Mouse (Mus musculus): ENCODE measurements around the gene Apmap. TPM values are rescaled to one million over a fixed set of nuclear protein-coding genes. Genes with fewer than 3 reads are reported as not detected.

The Apmap gene
- polyA plus RNA-seq, 1 experiment from 2014 or later = 28.0 TPM

DNA sequence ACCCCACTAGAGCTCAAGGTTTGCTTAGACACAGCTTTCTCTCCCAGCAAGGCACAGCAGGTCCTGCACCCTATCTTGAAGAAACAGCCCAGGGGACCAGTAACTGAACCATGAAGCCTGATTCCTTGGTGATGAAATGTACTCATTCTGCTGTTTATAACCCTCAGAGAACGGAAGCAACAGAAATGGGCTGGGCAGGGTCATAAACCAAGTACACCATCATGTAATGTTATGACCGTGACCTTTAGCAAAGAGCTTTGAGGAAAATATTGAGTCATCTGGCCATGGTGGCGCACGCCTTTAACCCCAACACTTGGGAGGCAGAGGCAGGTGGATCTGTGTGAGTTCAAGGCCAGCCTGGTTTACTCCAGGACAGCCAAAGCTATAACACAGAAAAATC is 36.9 kb upstream of the Apmap start:
- peaks cover 57% of the 10 kb centered on the region for H3K4me1 ChIP-seq (replicated peaks)
- H3K27ac ChIP-seq (replicated peaks) = no peak overlapping the region
- H3K4me3 ChIP-seq (replicated peaks) = no peak overlapping the region
- H3K9ac ChIP-seq = no peak overlapping the region
- 73% methylated on average over 4 of the region's 4 CpGs for WGBS (ENCODE audit: insufficient replicate concordance)
- no peak overlapping the region for H3K4me2 ChIP-seq
- ATAC-seq (ENCODE audit: insufficient read depth) = no peak
- no peaks in the 10 kb centered on the region for H3K27me3 ChIP-seq
- peaks cover 38% of the 10 kb centered on the region for H3K36me3 ChIP-seq (replicated peaks)
- H3K9me3 ChIP-seq (replicated peaks) = no peaks in the 10 kb centered on the region

DNA sequence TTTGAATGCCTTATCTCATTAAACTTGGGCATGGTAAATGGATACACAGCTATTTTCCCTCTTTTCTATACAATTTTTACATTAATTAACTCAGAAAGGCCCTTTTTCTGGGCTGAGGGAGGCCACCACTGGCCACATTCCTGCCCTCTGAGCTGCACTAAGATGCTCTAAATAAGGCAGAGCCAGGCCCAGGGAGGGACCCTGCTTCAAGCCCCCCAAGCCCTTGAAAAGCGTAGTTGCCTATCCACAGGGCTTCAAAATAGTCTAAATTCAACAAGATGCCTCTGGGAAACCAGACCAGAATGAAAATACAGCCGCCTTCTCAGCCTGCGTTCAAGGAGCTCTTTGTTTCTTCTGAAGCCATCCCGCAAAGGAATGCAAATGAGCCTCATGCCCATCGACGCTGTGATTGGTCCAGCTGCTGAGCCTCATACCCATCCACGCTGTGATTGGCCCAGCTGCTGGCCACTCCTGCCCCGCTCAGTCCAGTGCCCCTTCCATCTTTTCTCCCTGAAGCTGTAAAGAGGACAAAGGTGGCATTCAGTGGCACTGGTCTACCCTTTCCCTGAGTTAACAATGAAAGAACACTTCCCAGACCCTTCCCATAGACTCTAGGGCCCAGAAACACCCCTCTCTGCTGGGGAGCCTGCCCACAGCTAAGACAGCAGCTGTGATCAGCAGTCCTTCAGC is 35.5 kb upstream of the Apmap start:
- no peak overlapping the region for H3K27ac ChIP-seq (replicated peaks)
- no peak overlapping the region for H3K4me3 ChIP-seq (replicated peaks)
- no peak overlapping the region for H3K4me2 ChIP-seq
- H3K9me3 ChIP-seq (replicated peaks) = no peaks in the 10 kb centered on the region
- H3K4me1 ChIP-seq (replicated peaks) = peaks cover 57% of the 10 kb centered on the region
- WGBS (ENCODE audit: insufficient replicate concordance) = 74% methylated on average over 8 of the region's 8 CpGs
- ATAC-seq (ENCODE audit: insufficient read depth) = peak; percentile 47; the same call in 1 of the 2 replicates
- peaks cover 50% of the 10 kb centered on the region for H3K36me3 ChIP-seq (replicated peaks)
- no peaks in the 10 kb centered on the region for H3K27me3 ChIP-seq
- no peak overlapping the region for H3K9ac ChIP-seq

DNA sequence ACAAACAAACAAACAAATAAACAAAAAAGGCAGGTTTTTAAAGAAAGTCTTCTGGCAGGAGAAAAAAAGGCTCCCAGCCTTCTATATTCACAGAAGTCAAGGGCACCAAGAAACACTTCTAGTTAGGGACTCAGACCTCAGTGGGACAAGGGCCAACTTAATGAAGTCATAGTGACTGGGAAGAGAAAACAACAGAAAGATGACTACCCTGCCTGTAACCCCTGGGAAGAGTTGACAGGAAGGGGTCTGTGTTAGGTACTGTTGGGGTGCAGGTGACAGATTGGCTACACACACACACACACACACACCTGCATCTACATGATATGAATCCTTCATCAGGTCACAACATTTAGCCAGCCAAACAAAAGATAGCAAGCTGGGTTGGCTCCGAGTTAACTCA is 34.8 kb upstream of the Apmap start:
- no peaks in the 10 kb centered on the region for H3K27me3 ChIP-seq
- ATAC-seq (ENCODE audit: insufficient read depth) = no peak
- no peak overlapping the region for H3K9ac ChIP-seq
- peaks cover 59% of the 10 kb centered on the region for H3K4me1 ChIP-seq (replicated peaks)
- 59% methylated on average over 1 of the region's 1 CpGs for WGBS (ENCODE audit: insufficient replicate concordance)
- H3K4me3 ChIP-seq (replicated peaks) = no peak overlapping the region
- H3K27ac ChIP-seq (replicated peaks) = no peak overlapping the region
- H3K36me3 ChIP-seq (replicated peaks) = peaks cover 57% of the 10 kb centered on the region
- no peak overlapping the region for H3K4me2 ChIP-seq
- no peaks in the 10 kb centered on the region for H3K9me3 ChIP-seq (replicated peaks)

DNA sequence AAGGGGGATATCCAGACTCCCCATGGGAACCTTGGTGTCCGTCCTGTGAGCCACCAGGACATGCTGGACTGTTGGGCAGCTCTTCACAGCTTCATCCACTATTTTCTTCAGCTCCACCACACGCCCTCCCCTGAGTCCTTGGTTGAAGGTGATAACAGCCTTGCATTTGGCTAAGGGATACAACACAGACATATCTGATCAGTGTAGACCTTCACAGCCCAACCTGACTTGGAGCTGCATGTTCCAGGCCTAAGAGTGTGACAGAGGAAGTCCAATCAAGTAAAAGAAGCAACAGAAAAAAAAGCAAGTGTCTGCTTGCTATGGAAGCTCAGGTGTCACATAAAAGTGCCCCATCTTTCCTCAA is 30.0 kb upstream of the Apmap start:
- whole genome bisulfite sequencing (ENCODE audit: insufficient replicate concordance) = 30% methylated on average over 2 of the region's 2 CpGs
- peak overlapping the region; percentile 39; the same call in 1 of the 2 replicates for H3K27ac ChIP-seq (replicated peaks)
- peak; percentile 76 for ATAC-seq (ENCODE audit: insufficient read depth)

DNA sequence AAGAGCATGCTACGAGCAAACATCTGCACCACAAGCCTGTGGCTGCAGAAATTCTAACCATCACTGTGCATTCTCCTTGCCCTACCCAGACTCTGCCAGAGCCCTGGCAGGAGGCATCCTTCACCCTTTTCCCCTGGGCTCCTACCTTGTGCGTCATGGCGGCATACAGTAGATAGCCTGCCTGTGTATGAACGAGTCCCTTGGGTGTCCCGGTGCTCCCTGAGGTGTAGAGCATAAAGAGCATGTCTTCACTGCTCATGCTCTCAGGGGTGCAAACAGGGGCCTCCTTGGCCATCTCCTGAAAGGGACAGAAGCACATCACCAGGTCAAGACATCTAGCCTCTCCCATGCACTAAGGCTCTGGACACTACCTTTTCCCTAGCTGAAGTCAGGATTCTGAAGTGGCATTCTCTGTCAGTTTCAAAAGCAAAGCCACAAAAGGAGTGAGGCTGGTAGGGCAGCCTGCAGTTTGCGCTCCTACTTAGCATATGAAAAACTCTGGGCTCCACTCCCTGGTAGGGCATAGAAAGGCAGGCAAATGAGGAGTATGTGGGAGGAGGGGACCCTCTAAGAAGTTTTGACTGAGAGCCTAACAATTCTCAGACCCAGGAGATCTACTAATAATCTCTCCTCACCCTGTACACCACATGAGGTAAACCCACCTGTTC is 29.5 kb upstream of the Apmap start:
- Histone ChIP-seq H3K9me3 (replicated peaks) (no peaks in the 10 kb centered on the region), H3K27ac (replicated peaks) (0 out of 2 replicates have a peak overlapping the region, but pooled peaks have one; percentile 24), H3K4me3 (replicated peaks) (no peak overlapping the region), H3K9ac (no peak overlapping the region), H3K4me2 (0 out of 2 replicates have a peak overlapping the region, but pooled peaks have one; percentile 1), H3K27me3 (no peaks in the 10 kb centered on the region), H3K36me3 (replicated peaks) (peaks cover 91% of the 10 kb centered on the region), H3K4me1 (replicated peaks) (peaks cover 34% of the 10 kb centered on the region)
- no peak for ATAC-seq (ENCODE audit: insufficient read depth)
- WGBS (ENCODE audit: insufficient replicate concordance) = 71% methylated on average over 6 of the region's 6 CpGs

More for the DNA sequence above, 30.0 kb upstream of the Apmap start:
- Histone ChIP-seq H3K4me3 (replicated peaks) (no peak overlapping the region), H3K36me3 (replicated peaks) (peaks cover 91% of the 10 kb centered on the region), H3K4me2 (0 out of 2 replicates have a peak overlapping the region, but pooled peaks have one; percentile 1), H3K9ac (no peak overlapping the region), H3K27me3 (no peaks in the 10 kb centered on the region), H3K4me1 (replicated peaks) (peaks cover 36% of the 10 kb centered on the region), H3K9me3 (replicated peaks) (no peaks in the 10 kb centered on the region)

DNA sequence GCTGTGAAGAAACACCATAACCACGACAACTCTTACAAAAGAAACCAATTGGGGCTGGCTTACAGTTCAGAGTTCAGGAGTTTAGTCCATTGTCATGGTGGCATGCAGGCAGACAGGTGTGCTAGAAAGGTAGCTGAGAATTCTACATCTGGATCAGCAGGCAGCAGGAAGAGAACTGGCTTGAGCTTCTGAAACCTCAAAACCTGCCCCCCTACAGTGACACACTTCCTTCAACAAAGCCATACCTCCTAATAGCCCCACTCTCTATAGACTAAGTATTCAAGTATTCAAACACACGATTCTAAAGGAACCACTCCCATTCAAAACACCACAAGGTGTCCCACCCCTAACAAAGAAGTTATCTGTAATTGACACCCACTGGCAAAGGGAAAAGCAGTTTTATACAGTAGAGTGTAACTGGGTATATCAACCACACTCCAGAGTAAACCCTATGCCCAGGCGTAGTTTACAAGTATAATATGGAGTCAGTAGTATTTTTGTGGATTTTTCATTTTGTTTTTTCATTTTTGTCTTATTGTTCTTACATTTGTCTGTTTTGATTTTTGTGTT is 27.6 kb upstream of the Apmap start:
- H3K36me3 ChIP-seq (replicated peaks) = peaks cover 88% of the 10 kb centered on the region
- peak; percentile 74 for ATAC-seq (ENCODE audit: insufficient read depth)
- no peak overlapping the region for H3K9ac ChIP-seq
- no peaks in the 10 kb centered on the region for H3K27me3 ChIP-seq
- H3K9me3 ChIP-seq (replicated peaks) = no peaks in the 10 kb centered on the region
- H3K4me1 ChIP-seq (replicated peaks) = peaks cover 34% of the 10 kb centered on the region
- H3K4me2 ChIP-seq = no peak overlapping the region
- 43% methylated on average over 3 of the region's 3 CpGs for WGBS (ENCODE audit: insufficient replicate concordance)
- H3K4me3 ChIP-seq (replicated peaks) = no peak overlapping the region
- no peak overlapping the region for H3K27ac ChIP-seq (replicated peaks)

DNA sequence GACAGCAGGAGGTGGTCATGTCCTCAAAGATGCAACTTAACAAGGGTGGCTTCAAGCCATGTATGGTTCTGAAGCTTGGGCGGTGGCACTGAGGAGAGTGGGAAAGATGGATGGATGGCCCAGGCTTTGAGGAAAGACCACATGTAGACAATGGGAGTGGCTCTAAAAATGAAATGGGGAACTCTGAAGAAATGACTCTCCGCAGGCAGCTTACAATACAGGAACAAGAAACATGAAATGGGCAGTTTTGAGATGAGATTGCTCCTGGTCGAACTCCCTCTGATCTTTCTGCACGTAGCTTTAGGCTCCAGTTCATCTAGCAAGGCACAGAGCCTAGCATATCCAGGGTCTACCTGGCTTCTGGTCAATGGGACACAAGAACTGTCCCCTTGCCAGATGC is 20.9 kb upstream of the Apmap start:
- Histone ChIP-seq H3K36me3 (replicated peaks) (peaks cover 83% of the 10 kb centered on the region), H3K9me3 (replicated peaks) (no peaks in the 10 kb centered on the region), H3K27me3 (no peaks in the 10 kb centered on the region), H3K4me1 (replicated peaks) (no peaks in the 10 kb centered on the region), H3K27ac (replicated peaks) (no peak overlapping the region), H3K4me3 (replicated peaks) (no peak overlapping the region), H3K9ac (no peak overlapping the region), H3K4me2 (no peak overlapping the region)
- ATAC-seq (ENCODE audit: insufficient read depth) = no peak
- WGBS (ENCODE audit: insufficient replicate concordance) = 74% methylated on average over 4 of the region's 4 CpGs

DNA sequence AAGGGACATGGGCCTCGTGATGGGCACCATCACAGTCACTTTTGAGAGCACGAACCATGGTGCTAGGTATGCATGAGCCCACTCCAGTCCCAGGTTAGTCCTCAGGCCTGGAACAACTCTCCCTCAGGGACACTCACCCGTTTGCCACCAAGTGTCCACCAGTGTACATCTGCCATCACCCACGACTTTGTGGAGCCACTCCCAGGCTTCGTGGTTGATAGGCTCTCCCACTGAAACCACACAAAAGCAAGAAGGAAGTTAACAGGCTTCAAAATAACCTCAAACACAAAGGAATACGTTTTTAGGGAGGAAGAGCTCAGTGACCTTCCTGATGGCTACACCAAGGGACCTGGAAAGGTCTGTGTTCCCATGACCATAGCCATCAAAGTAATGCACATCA is 18.8 kb upstream of the Apmap start:
- Histone ChIP-seq H3K4me2 (no peak overlapping the region), H3K27me3 (no peaks in the 10 kb centered on the region), H3K4me3 (replicated peaks) (no peak overlapping the region), H3K27ac (replicated peaks) (no peak overlapping the region), H3K9me3 (replicated peaks) (no peaks in the 10 kb centered on the region), H3K36me3 (replicated peaks) (peaks cover 87% of the 10 kb centered on the region), H3K9ac (no peak overlapping the region), H3K4me1 (replicated peaks) (no peaks in the 10 kb centered on the region)
- no peak for ATAC-seq (ENCODE audit: insufficient read depth)
- 32% methylated on average over 6 of the region's 6 CpGs for WGBS (ENCODE audit: insufficient replicate concordance)

DNA sequence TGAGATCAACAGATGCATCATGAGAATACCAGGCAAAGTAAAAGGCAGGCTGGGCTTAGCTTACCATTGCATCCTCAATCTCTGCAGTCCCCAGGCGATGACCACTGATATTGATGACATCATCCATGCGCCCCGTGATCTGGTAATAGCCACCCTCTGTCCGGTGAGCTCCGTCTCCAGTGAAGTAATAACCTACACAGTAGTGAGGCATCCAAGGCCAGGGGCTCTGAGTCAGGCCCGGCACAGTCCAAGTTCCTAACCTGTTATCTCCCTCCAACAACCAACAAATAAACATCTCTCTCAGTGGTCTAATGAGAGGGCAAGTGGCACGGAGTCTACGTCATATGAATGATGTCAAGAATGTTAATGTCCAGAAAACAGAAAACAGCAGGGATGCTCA is 16.6 kb upstream of the Apmap start:
- Histone ChIP-seq H3K27me3 (no peaks in the 10 kb centered on the region), H3K4me1 (replicated peaks) (no peaks in the 10 kb centered on the region), H3K4me3 (replicated peaks) (no peak overlapping the region), H3K9me3 (replicated peaks) (no peaks in the 10 kb centered on the region), H3K36me3 (replicated peaks) (peaks cover 96% of the 10 kb centered on the region), H3K4me2 (no peak overlapping the region), H3K9ac (no peak overlapping the region), H3K27ac (replicated peaks) (no peak overlapping the region)
- 81% methylated on average over 8 of the region's 8 CpGs for WGBS (ENCODE audit: insufficient replicate concordance)
- ATAC-seq (ENCODE audit: insufficient read depth) = no peak

DNA sequence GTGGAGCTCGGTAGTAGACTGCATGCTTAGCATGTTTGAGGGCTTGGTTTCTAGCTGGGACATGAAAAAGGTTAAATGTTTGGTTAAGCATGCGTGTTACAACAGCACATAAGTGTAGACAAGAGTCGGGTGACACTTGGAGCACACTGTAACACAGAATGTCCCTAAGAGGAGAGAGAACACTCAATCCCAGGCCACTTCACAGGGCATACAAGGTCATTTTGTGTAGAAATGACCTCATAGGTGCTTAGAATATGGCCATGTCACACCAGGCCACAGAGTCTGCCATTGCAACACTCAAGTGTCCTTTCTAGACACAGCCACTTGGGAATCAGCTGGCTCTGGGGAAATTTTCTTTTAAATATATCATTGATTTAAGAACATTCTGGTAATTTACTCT is 15.6 kb upstream of the Apmap start:
- ATAC-seq (ENCODE audit: insufficient read depth) = no peak
- 87% methylated on average over 3 of the region's 3 CpGs for WGBS (ENCODE audit: insufficient replicate concordance)
- H3K36me3 ChIP-seq (replicated peaks) = peaks cover 97% of the 10 kb centered on the region
- H3K27me3 ChIP-seq = no peaks in the 10 kb centered on the region
- H3K4me1 ChIP-seq (replicated peaks) = no peaks in the 10 kb centered on the region
- H3K4me3 ChIP-seq (replicated peaks) = no peak overlapping the region
- H3K4me2 ChIP-seq = no peak overlapping the region
- no peak overlapping the region for H3K9ac ChIP-seq
- H3K9me3 ChIP-seq (replicated peaks) = no peaks in the 10 kb centered on the region
- H3K27ac ChIP-seq (replicated peaks) = no peak overlapping the region

DNA sequence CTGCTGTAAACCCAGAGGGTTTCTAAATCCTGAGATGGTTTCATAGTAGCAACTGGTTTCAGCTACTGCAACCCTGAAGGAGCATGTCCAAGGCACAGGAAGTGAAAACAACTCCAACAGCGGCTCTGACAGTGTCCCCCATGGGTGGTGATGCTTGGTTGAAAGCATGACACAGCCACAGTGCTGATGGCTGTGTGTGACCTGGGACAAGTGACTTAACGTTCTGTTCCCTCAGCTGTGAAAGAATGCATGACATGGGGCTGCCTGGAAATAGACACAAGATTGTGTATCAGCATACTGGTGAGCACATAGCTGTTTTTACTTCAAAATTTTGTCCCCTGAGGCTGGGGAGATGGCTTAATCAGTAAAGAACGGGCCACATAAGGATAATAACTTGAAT is 13.3 kb upstream of the Apmap start:
- Histone ChIP-seq H3K9me3 (replicated peaks) (no peaks in the 10 kb centered on the region), H3K27me3 (no peaks in the 10 kb centered on the region), H3K4me2 (no peak overlapping the region), H3K36me3 (replicated peaks) (peaks cover 97% of the 10 kb centered on the region), H3K4me3 (replicated peaks) (no peak overlapping the region), H3K27ac (replicated peaks) (no peak overlapping the region), H3K4me1 (replicated peaks) (no peaks in the 10 kb centered on the region), H3K9ac (no peak overlapping the region)
- ATAC-seq (ENCODE audit: insufficient read depth) = no peak
- 66% methylated on average over 3 of the region's 3 CpGs for WGBS (ENCODE audit: insufficient replicate concordance)

Measured in liver, embryonic 15.5 days (tissue).